Mouse (Mus musculus) midbrain, embryonic 11.5 days (tissue): ENCODE results near the gene Rbfox2. TPM values are rescaled to one million over a fixed set of nuclear protein-coding genes. Genes with fewer than 3 reads are reported as not detected.

Experiments
- ATAC-seq: fragments of 200-750 bp; cut with Nextera tagmentation; 2 replicates; pipeline ENCODE4 v1.8.0; 2017; ENCODE audit warnings: moderate TSS enrichment, moderate library complexity; ENCODE audit not compliant: low FRiP score
- DNase-seq: peaks from one replicate; pipeline ENCODE4 v3.0.0; 2015; ENCODE audit warnings: low spot score; ENCODE audit errors: missing footprints
- H3K27ac ChIP-seq: fragments of 300-500 bp; sonication (generic); 2 replicates; pipeline ENCODE4 v1.5.1; 2014; ENCODE audit warnings: low read depth, low read length
- H3K27me3 ChIP-seq: fragments of 300-500 bp; sonication (generic); 2 replicates; pipeline ENCODE4 v1.6.1; 2014; ENCODE audit warnings: mild to moderate bottlenecking, low read length, moderate library complexity, mixed read lengths; ENCODE audit not compliant: control insufficient read depth, insufficient read depth
- H3K36me3 ChIP-seq: fragments of 300-500 bp; sonication (generic); 2 replicates; pipeline ENCODE4 v1.6.1; 2014; ENCODE audit warnings: mild to moderate bottlenecking, low read length, moderate library complexity, mixed read lengths; ENCODE audit not compliant: control insufficient read depth, insufficient read depth
- H3K4me1 ChIP-seq: fragments of 300-500 bp; sonication (generic); 2 replicates; pipeline ENCODE4 v1.6.1; 2014; ENCODE audit warnings: low read length; ENCODE audit not compliant: control insufficient read depth, insufficient read depth
- H3K4me2 ChIP-seq: fragments of 300-500 bp; sonication (generic); 2 replicates; pipeline ENCODE4 v1.6.1; 2014; ENCODE audit warnings: mild to moderate bottlenecking, moderate library complexity
- H3K4me3 ChIP-seq: fragments of 300-500 bp; sonication (generic); 2 replicates; pipeline ENCODE4 v1.5.1; 2014; ENCODE audit warnings: low read depth, low read length
- H3K9ac ChIP-seq: fragments of 300-500 bp; sonication (generic); 2 replicates; pipeline ENCODE4 v1.6.1; 2014; ENCODE audit warnings: low read length
- H3K9me3 ChIP-seq: fragments of 300-500 bp; sonication (generic); 2 replicates; pipeline ENCODE4 v1.6.1; 2016; ENCODE audit warnings: low read length; ENCODE audit not compliant: control insufficient read depth
- WGBS: fragments of 180-500 bp; shearing (Covaris S2); extraction: QIAGEN DNeasy Blood & Tissue Kit; methylation state at CpG from one replicate; pipeline ENCODE4 v1.1.7; 2014; 5-methylcytosine and 5-hydroxymethylcytosine counted together
- polyA plus RNA-seq: library from polyadenylated mRNA; unstranded; fragments of >200 nt; fragmentation: Nextera tagmentation; extraction: Ambion mirVana; gene quantifications from 2 replicates; pipeline ENCODE4 v1.2.1, GENCODE M21; 2014

Gene Rbfox2
- polyA plus RNA-seq, 1 experiment from 2014 or later: 73.2 TPM

DNA sequence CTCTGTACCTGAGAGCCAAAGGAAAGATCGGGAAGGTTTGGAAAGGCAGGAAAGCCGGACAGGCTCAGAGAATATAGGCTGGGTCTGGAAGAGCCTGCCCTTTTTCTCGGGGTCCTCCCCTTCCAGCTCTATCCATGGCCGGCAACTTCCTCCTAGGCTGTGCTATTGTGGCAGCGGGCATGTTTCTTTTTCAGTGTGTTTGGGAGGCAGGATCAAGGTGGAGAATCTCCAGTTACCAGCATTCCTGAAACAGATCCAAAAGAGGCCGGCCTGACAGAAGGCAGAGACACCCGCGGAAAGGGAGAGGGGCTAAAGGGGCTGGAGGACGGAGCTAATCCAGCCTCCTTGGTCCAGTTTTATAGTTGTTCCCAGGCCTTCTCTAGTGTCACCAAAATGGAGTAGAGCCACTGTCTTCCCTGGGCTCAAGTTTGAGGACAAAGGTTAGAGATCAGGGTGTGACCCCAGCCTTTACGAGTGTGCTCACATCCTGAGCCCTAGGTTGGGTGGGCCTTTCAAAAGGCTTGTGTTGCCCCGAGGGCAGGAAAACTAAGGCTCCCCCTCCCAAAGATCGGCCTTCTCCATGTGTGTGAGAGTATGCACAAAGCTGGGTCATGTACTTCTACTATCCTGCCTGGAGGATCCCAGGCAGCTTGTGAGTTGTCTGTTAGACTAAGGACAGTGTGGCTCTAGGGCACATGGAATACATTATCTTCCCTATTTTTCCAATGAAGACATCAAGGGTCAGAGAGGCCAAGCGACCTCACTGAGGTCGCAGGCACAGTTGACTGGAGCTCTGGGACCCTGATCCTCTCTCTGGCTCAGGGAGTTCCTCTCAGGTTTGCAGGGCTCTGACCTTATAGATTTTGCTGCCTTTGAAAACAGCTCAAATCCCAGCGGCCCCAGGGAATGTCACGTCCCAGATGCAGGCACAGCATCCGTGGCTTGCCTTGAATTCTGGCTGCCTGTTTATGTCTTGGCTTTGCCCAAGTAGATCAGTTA, 37.6 kb upstream of the Rbfox2 start:
- Histone ChIP-seq H3K4me3 (no peak overlapping the region), H3K36me3 (no peaks in the 10 kb centered on the region), H3K27ac (peak overlapping the region; percentile 38; the same call in 1 of the 2 replicates), H3K9me3 (no peaks in the 10 kb centered on the region), H3K4me2 (no peak overlapping the region), H3K9ac (0 out of 2 replicates have a peak overlapping the region, but pooled peaks have one; percentile 22), H3K4me1 (peaks cover 11% of the 10 kb centered on the region), H3K27me3 (no peaks in the 10 kb centered on the region)
- WGBS: 54% methylated on average over 17 of the region's 17 CpGs
- DNase-seq: no peak
- ATAC-seq: no peak

- peak; percentile 84 for ATAC-seq
- Histone ChIP-seq H3K4me2 (peak overlapping the region; percentile 42), H3K27ac (peak overlapping the region; percentile 38; the same call in 1 of the 2 replicates), H3K9me3 (no peaks in the 10 kb centered on the region), H3K4me3 (peak overlapping the region; percentile 7; the same call in 1 of the 2 replicates), H3K9ac (peak overlapping the region; percentile 65), H3K36me3 (no peaks in the 10 kb centered on the region), H3K4me1 (peaks cover 11% of the 10 kb centered on the region), H3K27me3 (no peaks in the 10 kb centered on the region)
- 17% methylated on average over 12 of the region's 13 CpGs for whole genome bisulfite sequencing
- DNase-seq: peak; percentile 99
Observed at GRCm38 (mm10) chr15:77343527-77344091, 36.8 kb upstream of the Rbfox2 start.

DNA sequence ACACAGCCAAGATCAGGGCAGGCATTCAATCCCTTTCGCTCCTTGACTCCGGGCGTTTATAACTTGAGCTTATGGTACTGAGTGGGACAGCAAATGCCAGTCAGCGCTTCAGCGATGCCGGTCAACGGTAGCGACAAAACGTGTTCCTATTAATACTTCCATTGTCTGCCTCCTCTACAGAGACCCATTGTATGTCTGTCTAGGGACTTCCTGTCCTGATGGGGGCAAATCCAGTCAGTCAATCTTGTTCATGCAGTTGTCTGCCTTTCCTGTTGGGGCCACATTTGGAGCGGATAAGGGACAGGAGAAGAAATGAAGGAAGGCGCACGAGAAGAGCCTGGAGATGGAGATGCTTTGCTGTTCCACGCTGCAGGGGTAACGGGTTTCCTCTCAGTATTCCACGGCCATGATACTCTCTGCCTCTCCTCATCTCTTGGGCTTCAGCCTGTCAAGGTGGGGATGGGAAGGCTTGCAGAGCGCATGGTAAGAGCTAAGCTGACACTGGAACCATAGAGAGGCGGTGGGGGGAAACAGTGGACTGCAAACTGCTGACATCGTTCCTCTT, 36.2 kb upstream of the Rbfox2 start:
- DNase-seq (no peak), ATAC-seq (peak; percentile 25; the same call in 1 of the 2 replicates)
- peak overlapping the region; percentile 65 for H3K9ac ChIP-seq
- H3K27me3 ChIP-seq: no peaks in the 10 kb centered on the region
- H3K36me3 ChIP-seq: no peaks in the 10 kb centered on the region
- peak overlapping the region; percentile 7; the same call in 1 of the 2 replicates for H3K4me3 ChIP-seq
- 33% methylated on average over 18 of the region's 18 CpGs for WGBS
- peaks cover 11% of the 10 kb centered on the region for H3K4me1 ChIP-seq
- peak overlapping the region; percentile 42 for H3K4me2 ChIP-seq
- 0 out of 2 replicates have a peak overlapping the region, but pooled peaks have one; percentile 15 for H3K27ac ChIP-seq
- H3K9me3 ChIP-seq: no peaks in the 10 kb centered on the region

GRCm38 (mm10) chr15:77342005-77342404, 35.2 kb upstream of the Rbfox2 start:
- DNase-seq: no peak
- H3K4me2 ChIP-seq: no peak overlapping the region
- no peak for ATAC-seq
- H3K27ac ChIP-seq: no peak overlapping the region
- H3K9ac ChIP-seq: no peak overlapping the region
- no peak overlapping the region for H3K4me3 ChIP-seq
- H3K27me3 ChIP-seq: no peaks in the 10 kb centered on the region
- WGBS: 90% methylated on average over 6 of the region's 6 CpGs
- H3K9me3 ChIP-seq: no peaks in the 10 kb centered on the region
- peaks cover 11% of the 10 kb centered on the region for H3K4me1 ChIP-seq
- H3K36me3 ChIP-seq: no peaks in the 10 kb centered on the region

DNA sequence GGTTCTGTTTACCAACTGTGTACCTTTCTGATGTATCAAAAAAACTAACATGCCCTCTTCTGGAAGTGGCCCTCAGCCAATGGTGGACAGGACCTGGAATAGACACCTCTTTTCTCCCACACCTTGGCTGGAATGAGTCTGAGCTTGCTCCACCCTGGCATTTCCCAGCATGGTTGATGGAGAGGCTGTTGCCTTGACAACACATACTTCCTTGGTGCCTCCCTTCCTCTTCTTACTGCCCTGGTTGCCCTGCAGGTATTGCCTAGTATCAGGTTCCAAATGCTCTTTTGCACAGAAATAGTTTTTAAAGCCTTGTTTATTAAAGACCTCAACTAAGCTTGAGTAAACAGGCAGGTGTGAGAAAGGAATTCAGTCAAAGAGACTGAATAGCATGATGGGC, 33.8 kb upstream of the Rbfox2 start:
- Histone ChIP-seq H3K27me3 (no peaks in the 10 kb centered on the region), H3K4me1 (peaks cover 16% of the 10 kb centered on the region), H3K36me3 (no peaks in the 10 kb centered on the region), H3K4me3 (no peak overlapping the region), H3K9ac (no peak overlapping the region), H3K4me2 (no peak overlapping the region), H3K9me3 (no peaks in the 10 kb centered on the region), H3K27ac (no peak overlapping the region)
- ATAC-seq (no peak), DNase-seq (no peak)

- no peak overlapping the region for H3K4me2 ChIP-seq
- no peak overlapping the region for H3K27ac ChIP-seq
- H3K27me3 ChIP-seq: no peaks in the 10 kb centered on the region
- ATAC-seq: no peak
- 81% methylated on average over 8 of the region's 8 CpGs for WGBS
- H3K9me3 ChIP-seq: no peaks in the 10 kb centered on the region
- H3K36me3 ChIP-seq: no peaks in the 10 kb centered on the region
- peaks cover 14% of the 10 kb centered on the region for H3K4me1 ChIP-seq
- no peak for DNase-seq
- no peak overlapping the region for H3K9ac ChIP-seq
- no peak overlapping the region for H3K4me3 ChIP-seq
Observed at GRCm38 (mm10) chr15:77338924-77339429, 32.2 kb upstream of the Rbfox2 start.

- Histone ChIP-seq H3K9me3 (no peaks in the 10 kb centered on the region), H3K4me2 (no peak overlapping the region), H3K27ac (no peak overlapping the region), H3K4me3 (no peak overlapping the region), H3K4me1 (peaks cover 12% of the 10 kb centered on the region), H3K36me3 (no peaks in the 10 kb centered on the region), H3K9ac (no peak overlapping the region), H3K27me3 (no peaks in the 10 kb centered on the region)
- 74% methylated on average over 7 of the region's 7 CpGs for WGBS
- ATAC-seq (no peak), DNase-seq (no peak)
Observed at GRCm38 (mm10) chr15:77338451-77338850, 31.6 kb upstream of the Rbfox2 start.

GRCm38 (mm10) chr15:77337926-77338325, 31.1 kb upstream of the Rbfox2 start:
- no peak overlapping the region for H3K9ac ChIP-seq
- DNase-seq: no peak
- no peak for ATAC-seq
- H3K27ac ChIP-seq: no peak overlapping the region
- no peaks in the 10 kb centered on the region for H3K9me3 ChIP-seq
- no peak overlapping the region for H3K4me3 ChIP-seq
- no peaks in the 10 kb centered on the region for H3K36me3 ChIP-seq
- H3K4me2 ChIP-seq: no peak overlapping the region
- H3K4me1 ChIP-seq: peaks cover 7% of the 10 kb centered on the region
- WGBS: 73% methylated on average over 3 of the region's 3 CpGs
- no peaks in the 10 kb centered on the region for H3K27me3 ChIP-seq
